Mouse (Mus musculus): ENCODE data around the gene Nppb. TPM values are rescaled to one million over a fixed set of nuclear protein-coding genes. Genes with fewer than 3 reads are reported as not detected.

The Nppb gene
- polyA plus RNA-seq, 1 experiment: 2.3 TPM

DNA sequence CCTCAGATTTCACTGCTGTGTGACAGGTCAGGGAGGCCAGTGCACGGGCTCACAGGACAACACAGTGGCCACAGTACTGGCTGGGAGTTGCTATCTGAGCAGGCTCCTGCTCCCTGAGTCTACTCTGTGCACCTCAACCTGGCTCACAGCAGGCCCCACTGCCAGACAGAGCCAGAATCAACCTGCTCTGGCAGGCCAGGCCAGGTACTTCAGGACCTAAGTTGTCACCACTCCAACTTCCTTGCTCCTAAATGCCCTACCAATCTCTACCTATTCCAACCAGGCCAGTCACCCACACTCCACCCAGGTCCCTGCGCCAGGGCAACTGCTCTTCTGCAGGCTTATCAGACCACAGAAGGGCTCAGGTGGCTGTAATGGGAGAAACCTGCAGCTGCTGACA is 24.1 kb downstream of the Nppb start:
- peaks cover 61% of the 10 kb centered on the region for H3K36me3 ChIP-seq (ENCODE audit: control insufficient read depth, insufficient read depth, low read length)
- no peak for DNase-seq
- H3K4me1 ChIP-seq (replicated peaks; ENCODE audit: control insufficient read depth, insufficient read depth, low read length): no peaks in the 10 kb centered on the region
- no peak overlapping the region for H3K27ac ChIP-seq (ENCODE audit: control insufficient read depth, insufficient read depth, low read length)
- H3K4me3 ChIP-seq (ENCODE audit: control insufficient read depth, insufficient read depth, low read length): no peak overlapping the region
- no peaks in the 10 kb centered on the region for H3K27me3 ChIP-seq (ENCODE audit: control insufficient read depth, insufficient read depth, low read length)
- TF ChIP-seq POLR2A (IDR thresholded peaks at IDR 0.05; ENCODE audit: control insufficient read depth, extremely low read depth, insufficient read depth, low read length, poor library complexity) (no peak), CTCF (IDR thresholded peaks at IDR 0.05; ENCODE audit: borderline replicate concordance, control insufficient read depth, extremely low read depth, insufficient read depth, low read length, poor library complexity) (no peak)
- WGBS: 96% methylated on average over 2 of the region's 2 CpGs

DNA sequence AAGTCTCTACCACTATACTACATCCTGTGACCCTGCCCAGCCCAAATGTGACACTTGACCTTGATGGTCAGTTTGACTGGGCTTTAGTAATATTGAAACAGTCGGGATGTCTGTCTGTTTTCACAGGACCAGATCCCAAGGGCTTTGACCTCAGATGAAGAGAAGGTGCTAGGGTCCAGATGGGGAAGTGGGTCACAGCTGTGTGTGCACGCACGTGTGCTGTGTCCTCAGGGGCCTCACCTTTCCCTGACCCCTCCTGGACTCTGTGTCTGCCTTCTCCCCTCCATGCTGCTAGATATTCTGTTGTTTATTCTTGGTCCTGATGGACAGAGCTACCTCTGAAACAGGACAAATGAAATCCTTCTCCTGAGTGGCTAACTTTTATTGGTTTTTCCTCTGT is 25.7 kb downstream of the Nppb start:
- Histone ChIP-seq H3K4me3 (ENCODE audit: control insufficient read depth, insufficient read depth, low read length) (no peak overlapping the region), H3K27me3 (ENCODE audit: control insufficient read depth, insufficient read depth, low read length) (no peaks in the 10 kb centered on the region), H3K27ac (ENCODE audit: control insufficient read depth, insufficient read depth, low read length) (no peak overlapping the region), H3K36me3 (ENCODE audit: control insufficient read depth, insufficient read depth, low read length) (peaks cover 70% of the 10 kb centered on the region), H3K4me1 (replicated peaks; ENCODE audit: control insufficient read depth, insufficient read depth, low read length) (no peaks in the 10 kb centered on the region)
- no peak for TF ChIP-seq CTCF (IDR thresholded peaks at IDR 0.05; ENCODE audit: borderline replicate concordance, control insufficient read depth, extremely low read depth, insufficient read depth, low read length, poor library complexity)
- TF ChIP-seq POLR2A (IDR thresholded peaks at IDR 0.05; ENCODE audit: control insufficient read depth, extremely low read depth, insufficient read depth, low read length, poor library complexity): no peak
- no peak for DNase-seq
- 92% methylated on average over 3 of the region's 3 CpGs for WGBS

DNA sequence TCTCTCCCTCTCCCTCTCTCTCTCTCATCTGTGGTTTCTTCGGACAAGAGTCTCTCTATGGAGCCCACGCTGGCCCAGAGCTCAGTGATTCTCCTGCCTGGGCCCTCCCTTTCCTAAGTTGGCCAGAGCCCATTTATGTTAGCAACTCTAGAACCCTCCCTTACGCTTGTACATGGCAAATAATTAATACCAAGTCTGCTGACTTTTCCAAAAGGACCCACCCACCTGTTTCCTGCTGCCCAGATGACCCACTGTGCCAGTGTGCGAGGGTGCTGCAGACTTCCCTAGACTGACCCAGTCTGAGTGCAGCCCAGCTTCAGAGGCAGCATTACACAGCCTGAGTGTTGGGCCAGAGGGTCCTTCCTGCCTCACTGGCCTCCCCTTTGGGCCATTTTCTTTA is 26.6 kb downstream of the Nppb start:
- Histone ChIP-seq H3K4me3 (ENCODE audit: control insufficient read depth, insufficient read depth, low read length) (no peak overlapping the region), H3K27me3 (ENCODE audit: control insufficient read depth, insufficient read depth, low read length) (no peaks in the 10 kb centered on the region), H3K36me3 (ENCODE audit: control insufficient read depth, insufficient read depth, low read length) (peaks cover 70% of the 10 kb centered on the region), H3K4me1 (replicated peaks; ENCODE audit: control insufficient read depth, insufficient read depth, low read length) (no peaks in the 10 kb centered on the region), H3K27ac (ENCODE audit: control insufficient read depth, insufficient read depth, low read length) (no peak overlapping the region)
- no peak for DNase-seq
- 98% methylated on average over 4 of the region's 4 CpGs for WGBS
- no peak for TF ChIP-seq POLR2A (IDR thresholded peaks at IDR 0.05; ENCODE audit: control insufficient read depth, extremely low read depth, insufficient read depth, low read length, poor library complexity)
- no peak for TF ChIP-seq CTCF (IDR thresholded peaks at IDR 0.05; ENCODE audit: borderline replicate concordance, control insufficient read depth, extremely low read depth, insufficient read depth, low read length, poor library complexity)

DNA sequence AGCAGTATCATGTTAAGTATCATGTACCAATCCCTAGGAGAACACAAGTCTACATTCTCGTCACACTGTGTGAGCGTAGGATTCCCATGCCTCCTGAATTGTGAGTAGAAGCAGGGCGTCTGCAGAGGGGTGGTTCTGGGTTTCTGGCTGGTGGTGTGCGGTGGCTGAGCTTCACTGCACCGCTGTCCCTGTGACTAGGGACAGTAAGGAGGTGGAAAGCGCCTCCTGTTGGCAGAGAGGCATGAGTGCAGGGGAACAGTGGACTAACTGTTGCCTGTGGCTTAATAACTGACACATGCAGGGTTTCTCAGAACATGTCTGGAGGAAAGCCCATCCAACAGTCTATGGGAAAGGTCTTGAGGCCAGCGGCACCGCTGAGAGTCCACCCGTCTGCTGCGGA is 29.8 kb downstream of the Nppb start:
- no peak for DNase-seq
- H3K4me1 ChIP-seq (replicated peaks; ENCODE audit: control insufficient read depth, insufficient read depth, low read length): no peaks in the 10 kb centered on the region
- TF ChIP-seq POLR2A (IDR thresholded peaks at IDR 0.05; ENCODE audit: control insufficient read depth, extremely low read depth, insufficient read depth, low read length, poor library complexity): no peak
- TF ChIP-seq CTCF (IDR thresholded peaks at IDR 0.05; ENCODE audit: borderline replicate concordance, control insufficient read depth, extremely low read depth, insufficient read depth, low read length, poor library complexity): no peak
- no peaks in the 10 kb centered on the region for H3K27me3 ChIP-seq (ENCODE audit: control insufficient read depth, insufficient read depth, low read length)
- H3K4me3 ChIP-seq (ENCODE audit: control insufficient read depth, insufficient read depth, low read length): no peak overlapping the region
- 96% methylated on average over 10 of the region's 10 CpGs for WGBS
- H3K27ac ChIP-seq (ENCODE audit: control insufficient read depth, insufficient read depth, low read length): no peak overlapping the region
- H3K36me3 ChIP-seq (ENCODE audit: control insufficient read depth, insufficient read depth, low read length): peaks cover 59% of the 10 kb centered on the region

DNA sequence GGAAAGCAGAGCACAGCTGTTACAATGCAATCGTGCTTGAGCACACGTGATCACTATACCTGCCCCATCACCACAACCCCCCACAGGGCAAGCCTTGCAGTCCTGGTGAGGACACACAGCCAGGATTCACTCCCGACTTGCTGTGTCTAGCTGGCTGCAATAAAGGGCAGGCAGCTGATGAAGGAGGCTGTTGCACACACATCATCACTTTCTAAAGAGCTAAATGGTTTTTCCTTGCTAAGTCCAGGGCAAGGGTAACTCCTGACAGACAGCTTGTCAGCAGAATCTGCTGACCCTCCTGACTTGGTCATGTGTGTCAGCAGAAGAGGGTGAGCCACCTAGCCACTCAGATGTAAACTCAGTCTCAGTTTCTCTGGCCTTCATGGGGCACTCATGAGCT is 31.4 kb downstream of the Nppb start:
- H3K27ac ChIP-seq (ENCODE audit: control insufficient read depth, insufficient read depth, low read length): no peak overlapping the region
- peaks cover 62% of the 10 kb centered on the region for H3K36me3 ChIP-seq (ENCODE audit: control insufficient read depth, insufficient read depth, low read length)
- DNase-seq: no peak
- no peak for TF ChIP-seq POLR2A (IDR thresholded peaks at IDR 0.05; ENCODE audit: control insufficient read depth, extremely low read depth, insufficient read depth, low read length, poor library complexity)
- TF ChIP-seq CTCF (IDR thresholded peaks at IDR 0.05; ENCODE audit: borderline replicate concordance, control insufficient read depth, extremely low read depth, insufficient read depth, low read length, poor library complexity): no peak
- WGBS: 91% methylated on average over 3 of the region's 3 CpGs
- no peak overlapping the region for H3K4me3 ChIP-seq (ENCODE audit: control insufficient read depth, insufficient read depth, low read length)
- H3K4me1 ChIP-seq (replicated peaks; ENCODE audit: control insufficient read depth, insufficient read depth, low read length): no peaks in the 10 kb centered on the region
- H3K27me3 ChIP-seq (ENCODE audit: control insufficient read depth, insufficient read depth, low read length): no peaks in the 10 kb centered on the region

DNA sequence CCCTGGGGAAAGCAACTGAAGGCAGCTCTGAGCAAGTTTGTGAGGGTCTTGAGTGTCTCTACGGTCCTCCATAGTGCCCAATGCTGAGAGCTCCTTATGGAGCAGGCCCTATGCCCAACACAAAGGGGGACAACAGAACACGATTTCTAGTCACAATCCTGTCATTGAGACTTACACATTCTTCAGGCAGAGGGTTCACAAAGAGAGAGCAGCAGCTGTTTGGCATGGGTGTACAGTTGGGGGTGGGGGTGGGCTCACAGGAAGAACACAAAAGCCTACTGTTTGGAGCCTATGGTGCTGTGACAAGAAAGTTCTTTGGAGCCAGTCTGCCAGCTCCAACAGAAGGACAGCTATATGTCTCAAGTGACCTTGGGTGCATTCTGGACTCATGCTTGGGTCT is 32.8 kb downstream of the Nppb start:
- Histone ChIP-seq H3K27ac (ENCODE audit: control insufficient read depth, insufficient read depth, low read length) (no peak overlapping the region), H3K36me3 (ENCODE audit: control insufficient read depth, insufficient read depth, low read length) (peaks cover 52% of the 10 kb centered on the region), H3K27me3 (ENCODE audit: control insufficient read depth, insufficient read depth, low read length) (no peaks in the 10 kb centered on the region), H3K4me1 (replicated peaks; ENCODE audit: control insufficient read depth, insufficient read depth, low read length) (no peaks in the 10 kb centered on the region), H3K4me3 (ENCODE audit: control insufficient read depth, insufficient read depth, low read length) (no peak overlapping the region)
- no peak for TF ChIP-seq POLR2A (IDR thresholded peaks at IDR 0.05; ENCODE audit: control insufficient read depth, extremely low read depth, insufficient read depth, low read length, poor library complexity)
- no peak for TF ChIP-seq CTCF (IDR thresholded peaks at IDR 0.05; ENCODE audit: borderline replicate concordance, control insufficient read depth, extremely low read depth, insufficient read depth, low read length, poor library complexity)
- no peak for DNase-seq
- WGBS: 90% methylated on average over 2 of the region's 2 CpGs

DNA sequence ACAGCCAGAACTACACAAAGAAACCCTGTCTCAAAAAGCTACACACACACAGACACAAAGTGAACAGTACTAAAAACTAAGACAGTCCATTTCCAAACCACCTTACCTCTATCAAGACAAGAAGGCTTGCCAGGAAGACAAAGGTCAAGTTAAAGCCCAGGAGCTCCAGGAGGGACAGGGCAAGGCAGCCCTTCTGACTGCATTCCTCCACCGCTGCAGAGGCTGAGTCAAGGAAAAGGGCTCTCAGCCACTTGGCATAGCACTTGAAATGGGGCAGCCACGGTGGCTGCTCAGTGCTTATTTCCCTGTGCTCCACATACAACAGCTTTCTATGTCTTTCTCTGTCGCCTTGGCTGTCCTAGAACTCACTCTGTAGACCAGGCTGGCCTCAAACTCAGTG is 38.4 kb downstream of the Nppb start:
- DNase-seq: no peak
- Histone ChIP-seq H3K4me3 (ENCODE audit: control insufficient read depth, insufficient read depth, low read length) (no peak overlapping the region), H3K36me3 (ENCODE audit: control insufficient read depth, insufficient read depth, low read length) (peaks cover 47% of the 10 kb centered on the region), H3K27me3 (ENCODE audit: control insufficient read depth, insufficient read depth, low read length) (no peaks in the 10 kb centered on the region), H3K27ac (ENCODE audit: control insufficient read depth, insufficient read depth, low read length) (no peak overlapping the region), H3K4me1 (replicated peaks; ENCODE audit: control insufficient read depth, insufficient read depth, low read length) (no peaks in the 10 kb centered on the region)
- 99% methylated on average over 3 of the region's 3 CpGs for WGBS
- no peak for TF ChIP-seq CTCF (IDR thresholded peaks at IDR 0.05; ENCODE audit: borderline replicate concordance, control insufficient read depth, extremely low read depth, insufficient read depth, low read length, poor library complexity)
- TF ChIP-seq POLR2A (IDR thresholded peaks at IDR 0.05; ENCODE audit: control insufficient read depth, extremely low read depth, insufficient read depth, low read length, poor library complexity): no peak
